Mouse (Mus musculus) forebrain, embryonic 15.5 days (tissue): ENCODE measurements around the gene Cnih1. TPM values are rescaled to one million over a fixed set of nuclear protein-coding genes. Genes with fewer than 3 reads are reported as not detected.
A peak's percentile ranks its signal among the peaks of the same experiment; 100 is the strongest.

ENCODE experiments used
- ATAC-seq: fragments of 200-750 bp; cut with Nextera tagmentation; replicated peaks from 2 replicates; pipeline ENCODE4 v1.8.0; 2017; ENCODE audit warnings: mild to moderate bottlenecking, moderate TSS enrichment, moderate library complexity
- H3K27ac ChIP-seq: fragments of 300-500 bp; sonication (generic); replicated peaks from 2 replicates; pipeline ENCODE4 v1.5.1; 2015; ENCODE audit warnings: mild to moderate bottlenecking, inconsistent platforms
- H3K27me3 ChIP-seq: fragments of 300-500 bp; sonication (generic); 2 replicates; pipeline ENCODE4 v1.6.1; 2015; ENCODE audit warnings: inconsistent platforms
- H3K36me3 ChIP-seq: fragments of 300-500 bp; sonication (generic); 2 replicates; pipeline ENCODE4 v1.6.1; 2015; ENCODE audit warnings: mild to moderate bottlenecking, inconsistent platforms
- H3K4me1 ChIP-seq: fragments of 300-500 bp; sonication (generic); 2 replicates; pipeline ENCODE4 v1.6.1; 2015; ENCODE audit warnings: inconsistent platforms
- H3K4me2 ChIP-seq: fragments of 300-500 bp; sonication (generic); replicated peaks from 2 replicates; pipeline ENCODE4 v1.6.1; 2015; ENCODE audit warnings: mild to moderate bottlenecking, inconsistent platforms
- H3K4me3 ChIP-seq: fragments of 300-500 bp; sonication (generic); 2 replicates; pipeline ENCODE4 v1.5.1; 2015; ENCODE audit warnings: mild to moderate bottlenecking, inconsistent platforms
- H3K9ac ChIP-seq: fragments of 300-500 bp; sonication (generic); replicated peaks from 2 replicates; pipeline ENCODE4 v1.6.1; 2015; ENCODE audit warnings: mild to moderate bottlenecking, inconsistent platforms
- H3K9me3 ChIP-seq: fragments of 300-500 bp; sonication (generic); 2 replicates; pipeline ENCODE4 v1.6.1; 2016; ENCODE audit warnings: inconsistent platforms
- WGBS: fragments of 180-500 bp; shearing (Covaris S2); methylation state at CpG from one replicate; pipeline ENCODE4 v1.1.7; 2015; ENCODE audit warnings: mixed read lengths; 5-methylcytosine and 5-hydroxymethylcytosine counted together
- polyA plus RNA-seq: library from polyadenylated mRNA; unstranded; fragments of >200 nt; fragmentation: Nextera tagmentation; extraction: Ambion mirVana; gene quantifications from 2 replicates; pipeline ENCODE4 v1.2.1, GENCODE M21; 2015

Cnih1 gene
- polyA plus RNA-seq, 1 experiment from 2014 or later: 150 TPM

GRCm38 (mm10) chr14:46785247-46785646, 3.0 kb downstream of the Cnih1 start:
- WGBS: 79% methylated on average over 5 of the region's 5 CpGs
- peaks cover 15% of the 10 kb centered on the region; the same call in 1 of the 2 replicates for H3K36me3 ChIP-seq
- no peak overlapping the region for H3K4me2 ChIP-seq

GRCm38 (mm10) chr14:46783327-46783926, 4.8 kb downstream of the Cnih1 start:
- no peak for ATAC-seq
- Histone ChIP-seq H3K36me3 (peaks cover 33% of the 10 kb centered on the region), H3K9me3 (no peaks in the 10 kb centered on the region), H3K27me3 (no peaks in the 10 kb centered on the region), H3K9ac (no peak overlapping the region), H3K27ac (no peak overlapping the region), H3K4me3 (no peak overlapping the region), H3K4me2 (no peak overlapping the region), H3K4me1 (peaks cover 15% of the 10 kb centered on the region)
- 92% methylated on average over 10 of the region's 10 CpGs for WGBS

More at GRCm38 (mm10) chr14:46785247-46785646, 3.0 kb downstream of the Cnih1 start:
- Histone ChIP-seq H3K4me1 (peaks cover 18% of the 10 kb centered on the region), H3K27me3 (no peaks in the 10 kb centered on the region), H3K9me3 (no peaks in the 10 kb centered on the region), H3K27ac (no peak overlapping the region), H3K9ac (no peak overlapping the region), H3K4me3 (no peak overlapping the region)
- no peak for ATAC-seq

GRCm38 (mm10) chr14:46782187-46782828, 5.9 kb downstream of the Cnih1 start:
- Histone ChIP-seq H3K9ac (no peak overlapping the region), H3K4me1 (peaks cover 12% of the 10 kb centered on the region), H3K27me3 (no peaks in the 10 kb centered on the region), H3K27ac (no peak overlapping the region), H3K4me2 (no peak overlapping the region), H3K9me3 (no peaks in the 10 kb centered on the region), H3K4me3 (no peak overlapping the region), H3K36me3 (peaks cover 43% of the 10 kb centered on the region)
- no peak for ATAC-seq
- WGBS: 84% methylated on average over 8 of the region's 8 CpGs

GRCm38 (mm10) chr14:46781086-46781485, 7.1 kb downstream of the Cnih1 start:
- 96% methylated on average over 7 of the region's 7 CpGs for WGBS
- H3K4me3 ChIP-seq: no peak overlapping the region
- H3K9ac ChIP-seq: no peak overlapping the region
- peaks cover 52% of the 10 kb centered on the region for H3K36me3 ChIP-seq
- no peaks in the 10 kb centered on the region for H3K27me3 ChIP-seq
- no peak overlapping the region for H3K27ac ChIP-seq
- no peaks in the 10 kb centered on the region for H3K9me3 ChIP-seq
- H3K4me2 ChIP-seq: no peak overlapping the region
- H3K4me1 ChIP-seq: peaks cover 2% of the 10 kb centered on the region
- ATAC-seq: no peak

GRCm38 (mm10) chr14:46779217-46779616, 9.0 kb downstream of the Cnih1 start:
- Histone ChIP-seq H3K4me3 (no peak overlapping the region), H3K9me3 (no peaks in the 10 kb centered on the region), H3K27me3 (no peaks in the 10 kb centered on the region), H3K4me2 (no peak overlapping the region), H3K9ac (no peak overlapping the region), H3K4me1 (no peaks in the 10 kb centered on the region), H3K36me3 (peaks cover 62% of the 10 kb centered on the region), H3K27ac (no peak overlapping the region)
- ATAC-seq: no peak
- 96% methylated on average over 7 of the region's 7 CpGs for WGBS

GRCm38 (mm10) chr14:46778756-46779155, 9.5 kb downstream of the Cnih1 start:
- peaks cover 62% of the 10 kb centered on the region for H3K36me3 ChIP-seq
- no peaks in the 10 kb centered on the region for H3K9me3 ChIP-seq
- WGBS: 97% methylated on average over 9 of the region's 9 CpGs
- no peak for ATAC-seq
- H3K4me3 ChIP-seq: no peak overlapping the region
- H3K27me3 ChIP-seq: no peaks in the 10 kb centered on the region
- no peak overlapping the region for H3K4me2 ChIP-seq
- no peak overlapping the region for H3K27ac ChIP-seq
- no peaks in the 10 kb centered on the region for H3K4me1 ChIP-seq
- H3K9ac ChIP-seq: no peak overlapping the region

GRCm38 (mm10) chr14:46770036-46770435, 18.2 kb downstream of the Cnih1 start:
- no peak overlapping the region for H3K27ac ChIP-seq
- no peak overlapping the region for H3K4me2 ChIP-seq
- H3K9ac ChIP-seq: no peak overlapping the region
- peaks cover 20% of the 10 kb centered on the region for H3K36me3 ChIP-seq
- H3K27me3 ChIP-seq: 0 out of 2 replicates have a peak, but pooled peaks cover 6% of the 10 kb centered on the region
- H3K9me3 ChIP-seq: no peaks in the 10 kb centered on the region
- no peak overlapping the region for H3K4me3 ChIP-seq
- no peaks in the 10 kb centered on the region; the same call in 1 of the 2 replicates for H3K4me1 ChIP-seq
- 82% methylated on average over 6 of the region's 6 CpGs for WGBS
- no peak for ATAC-seq

- H3K36me3 ChIP-seq: peaks cover 12% of the 10 kb centered on the region; the same call in 1 of the 2 replicates
- H3K9me3 ChIP-seq: no peaks in the 10 kb centered on the region
- no peak overlapping the region for H3K27ac ChIP-seq
- no peak overlapping the region for H3K9ac ChIP-seq
- ATAC-seq: peak; percentile 87
- H3K27me3 ChIP-seq: 0 out of 2 replicates have a peak, but pooled peaks cover 6% of the 10 kb centered on the region
- no peaks in the 10 kb centered on the region; the same call in 1 of the 2 replicates for H3K4me1 ChIP-seq
- H3K4me3 ChIP-seq: no peak overlapping the region
- WGBS: 61% methylated on average over 12 of the region's 12 CpGs
- H3K4me2 ChIP-seq: no peak overlapping the region
Observed at GRCm38 (mm10) chr14:46767116-46767515, 21.1 kb downstream of the Cnih1 start.

GRCm38 (mm10) chr14:46761186-46761585, 27.0 kb downstream of the Cnih1 start:
- Histone ChIP-seq H3K9me3 (no peaks in the 10 kb centered on the region), H3K4me2 (peak overlapping the region; percentile 94), H3K4me1 (peaks cover 9% of the 10 kb centered on the region), H3K27ac (no peak overlapping the region), H3K36me3 (no peaks in the 10 kb centered on the region), H3K4me3 (peak overlapping the region; percentile 56), H3K27me3 (no peaks in the 10 kb centered on the region), H3K9ac (peak overlapping the region; percentile 65; the same call in 1 of the 2 replicates)
- ATAC-seq: no peak
- WGBS: 49% methylated on average over 6 of the region's 6 CpGs

- Histone ChIP-seq H3K36me3 (no peaks in the 10 kb centered on the region), H3K9me3 (no peaks in the 10 kb centered on the region), H3K27ac (no peak within 1 kb of the TSS), H3K4me1 (peaks cover 9% of the 10 kb centered on the region), H3K4me3 (peak within 1 kb of the TSS; percentile 56), H3K9ac (peak within 1 kb of the TSS; percentile 65), H3K4me2 (peak within 1 kb of the TSS; percentile 94), H3K27me3 (no peaks in the 10 kb centered on the region)
- ATAC-seq: peak; percentile 100
- WGBS: under 1% methylated on average over 54 of the region's 54 CpGs
Observed at GRCm38 (mm10) chr14:46760355-46761029, 27.7 kb downstream of the Cnih1 start, which contains the start of gene Cdkn3. TSS of gene Cdkn3 (plus strand) at chr14:46760541.

GRCm38 (mm10) chr14:46759970-46760354, 28.2 kb downstream of the Cnih1 start:
- Histone ChIP-seq H3K27ac (no peak overlapping the region), H3K36me3 (no peaks in the 10 kb centered on the region), H3K4me3 (peak overlapping the region; percentile 56), H3K4me2 (peak overlapping the region; percentile 94), H3K4me1 (peaks cover 9% of the 10 kb centered on the region), H3K9ac (no peak overlapping the region), H3K9me3 (no peaks in the 10 kb centered on the region), H3K27me3 (no peaks in the 10 kb centered on the region)
- 2% methylated on average over 7 of the region's 7 CpGs for WGBS
- ATAC-seq: no peak

- H3K9ac ChIP-seq: no peak overlapping the region
- H3K27me3 ChIP-seq: no peaks in the 10 kb centered on the region
- H3K4me1 ChIP-seq: peaks cover 9% of the 10 kb centered on the region
- no peak overlapping the region for H3K4me2 ChIP-seq
- H3K27ac ChIP-seq: no peak overlapping the region
- ATAC-seq: no peak
- H3K9me3 ChIP-seq: no peaks in the 10 kb centered on the region
- WGBS: 69% methylated on average over 9 of the region's 9 CpGs
- no peak overlapping the region for H3K4me3 ChIP-seq
- no peaks in the 10 kb centered on the region for H3K36me3 ChIP-seq
Observed at GRCm38 (mm10) chr14:46757736-46758135, 30.5 kb downstream of the Cnih1 start.
